Mouse (Mus musculus): Measurements from ENCODE around the gene Ugt1a5. TPM values are rescaled to one million over a fixed set of nuclear protein-coding genes. Genes with fewer than 3 reads are reported as not detected.
"Not testable (repeated sequence)": the region's sequence is repeated elsewhere in the genome, so short reads cannot be mapped to it uniquely, and the experiment has no call there.

The Ugt1a5 gene
- polyA plus RNA-seq, 1 experiment from 2014 or later = not detected

DNA sequence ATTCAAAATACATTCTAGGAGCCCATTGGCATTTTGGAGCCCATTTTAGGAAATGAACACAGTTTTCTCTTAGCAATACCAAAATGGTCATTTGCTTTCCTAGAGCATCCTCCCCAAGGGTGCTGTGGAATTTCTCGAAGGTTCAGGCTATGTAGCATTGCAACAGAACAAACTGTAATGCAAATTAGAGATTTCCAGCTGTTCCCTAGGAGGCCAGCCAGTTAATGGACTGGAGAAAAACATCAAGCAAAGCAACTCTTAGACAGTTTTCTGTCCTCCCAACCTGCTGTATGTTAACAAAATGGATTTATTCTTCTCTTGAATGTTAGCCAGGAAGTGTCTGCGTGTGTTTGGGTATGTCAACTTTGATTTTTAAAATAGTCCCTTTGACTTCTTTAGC, 29.2 kb upstream of the Ugt1a5 start:
- peaks cover 4% of the 10 kb centered on the region; the same call in 1 of the 2 replicates for H3K4me1 ChIP-seq (replicated peaks; ENCODE audit: control insufficient read depth, insufficient read depth, low read length)
- ATAC-seq (ENCODE audit: low read depth) = no peak
- H3K4me2 ChIP-seq (ENCODE audit: low read depth, low read length) = no peak overlapping the region
- no peaks in the 10 kb centered on the region for H3K27me3 ChIP-seq (ENCODE audit: control insufficient read depth, insufficient read depth, low read depth, low read length)
- no peak overlapping the region for H3K9ac ChIP-seq (ENCODE audit: low read length)
- WGBS = 65% methylated on average over 2 of the region's 2 CpGs
- H3K27ac ChIP-seq (ENCODE audit: low read length) = no peak overlapping the region
- no peaks in the 10 kb centered on the region for H3K9me3 ChIP-seq (ENCODE audit: control insufficient read depth, low read length)
- no peaks in the 10 kb centered on the region for H3K36me3 ChIP-seq (ENCODE audit: control insufficient read depth, insufficient read depth, low read length)
- H3K4me3 ChIP-seq (ENCODE audit: low read length) = no peak overlapping the region

DNA sequence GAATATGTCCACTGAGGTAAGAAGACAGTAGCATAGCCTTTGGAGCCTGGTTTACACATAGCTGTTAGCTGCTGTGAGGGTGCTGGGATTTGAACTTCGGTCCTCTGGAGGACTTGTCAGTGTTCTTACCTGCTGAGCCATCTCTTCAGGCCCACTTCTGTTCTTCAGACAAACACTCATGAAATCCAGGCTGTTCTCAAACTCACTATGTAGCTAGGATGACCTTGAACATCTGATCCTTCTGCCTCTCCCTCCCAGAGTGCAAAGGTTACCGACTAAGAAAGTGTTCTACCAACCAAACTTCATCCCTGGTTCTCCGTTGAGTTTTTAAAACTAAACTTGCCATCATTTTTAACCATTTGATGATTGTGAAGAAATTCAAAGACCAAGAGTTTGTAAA, 28.5 kb upstream of the Ugt1a5 start:
- Histone ChIP-seq H3K4me1 (replicated peaks; ENCODE audit: control insufficient read depth, insufficient read depth, low read length) (peaks cover 4% of the 10 kb centered on the region; the same call in 1 of the 2 replicates), H3K27ac (ENCODE audit: low read length) (no peak overlapping the region), H3K36me3 (ENCODE audit: control insufficient read depth, insufficient read depth, low read length) (no peaks in the 10 kb centered on the region), H3K9ac (ENCODE audit: low read length) (no peak overlapping the region), H3K4me2 (ENCODE audit: low read depth, low read length) (no peak overlapping the region), H3K27me3 (ENCODE audit: control insufficient read depth, insufficient read depth, low read depth, low read length) (no peaks in the 10 kb centered on the region), H3K4me3 (ENCODE audit: low read length) (no peak overlapping the region), H3K9me3 (ENCODE audit: control insufficient read depth, low read length) (no peaks in the 10 kb centered on the region)
- ATAC-seq (ENCODE audit: low read depth) = no peak
- WGBS = 74% methylated on average over 3 of the region's 3 CpGs

DNA sequence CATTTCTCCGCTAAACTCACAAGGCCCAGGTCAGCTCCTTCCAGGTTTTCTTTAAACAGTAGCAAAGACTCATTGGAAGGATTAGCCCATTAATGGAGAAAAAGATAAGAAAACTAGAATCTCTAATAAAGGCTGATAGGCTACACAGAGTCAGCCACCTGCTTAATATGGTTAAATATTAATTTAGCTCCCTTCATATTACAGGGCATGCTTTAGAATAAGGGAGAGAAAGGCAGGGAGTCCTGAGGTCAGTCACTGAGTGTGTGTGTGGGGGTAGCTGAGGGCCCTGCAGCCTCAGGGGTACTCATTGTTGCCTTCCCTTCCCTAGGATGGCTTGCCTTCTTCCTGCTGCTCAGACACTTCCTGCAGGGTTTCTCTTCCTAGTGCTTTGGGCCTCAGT, 27.7 kb upstream of the Ugt1a5 start:
- no peaks in the 10 kb centered on the region for H3K9me3 ChIP-seq (ENCODE audit: control insufficient read depth, low read length)
- H3K4me3 ChIP-seq (ENCODE audit: low read length) = no peak overlapping the region
- H3K36me3 ChIP-seq (ENCODE audit: control insufficient read depth, insufficient read depth, low read length) = no peaks in the 10 kb centered on the region
- 70% methylated on average over 1 of the region's 1 CpGs for WGBS
- ATAC-seq (ENCODE audit: low read depth) = no peak
- H3K4me2 ChIP-seq (ENCODE audit: low read depth, low read length) = no peak overlapping the region
- H3K4me1 ChIP-seq (replicated peaks; ENCODE audit: control insufficient read depth, insufficient read depth, low read length) = peaks cover 4% of the 10 kb centered on the region; the same call in 1 of the 2 replicates
- H3K9ac ChIP-seq (ENCODE audit: low read length) = no peak overlapping the region
- H3K27me3 ChIP-seq (ENCODE audit: control insufficient read depth, insufficient read depth, low read depth, low read length) = no peaks in the 10 kb centered on the region
- H3K27ac ChIP-seq (ENCODE audit: low read length) = no peak overlapping the region

DNA sequence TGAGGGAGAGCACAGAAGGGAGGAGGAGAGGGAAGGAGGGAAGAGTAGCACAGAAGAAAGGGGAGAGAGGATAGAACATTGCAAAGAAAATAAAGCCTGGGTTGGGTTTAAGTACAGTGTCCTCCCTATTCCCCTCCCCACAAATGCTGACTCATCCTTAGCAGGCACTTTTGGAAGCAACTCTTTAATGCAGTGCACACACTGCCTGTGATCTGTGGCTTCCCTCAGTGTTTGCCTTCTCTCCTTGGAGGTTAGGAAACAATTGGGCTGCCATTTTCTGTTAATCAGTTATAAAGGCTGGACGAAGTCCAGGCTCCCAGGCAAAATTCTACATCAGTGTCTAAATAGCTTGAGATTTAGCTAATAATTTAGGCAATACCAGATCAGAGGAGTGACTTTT, 25.3 kb upstream of the Ugt1a5 start:
- not testable (repeated sequence) for H3K27ac ChIP-seq (ENCODE audit: low read length); H3K36me3 ChIP-seq (ENCODE audit: control insufficient read depth, insufficient read depth, low read length); H3K9me3 ChIP-seq (ENCODE audit: control insufficient read depth, low read length); H3K9ac ChIP-seq (ENCODE audit: low read length); H3K4me2 ChIP-seq (ENCODE audit: low read depth, low read length); H3K4me1 ChIP-seq (replicated peaks; ENCODE audit: control insufficient read depth, insufficient read depth, low read length); H3K27me3 ChIP-seq (ENCODE audit: control insufficient read depth, insufficient read depth, low read depth, low read length); H3K4me3 ChIP-seq (ENCODE audit: low read length)
- ATAC-seq (ENCODE audit: low read depth) = peak; percentile 43; the same call in 1 of the 2 replicates
- WGBS = 33% methylated on average over 1 of the region's 1 CpGs

DNA sequence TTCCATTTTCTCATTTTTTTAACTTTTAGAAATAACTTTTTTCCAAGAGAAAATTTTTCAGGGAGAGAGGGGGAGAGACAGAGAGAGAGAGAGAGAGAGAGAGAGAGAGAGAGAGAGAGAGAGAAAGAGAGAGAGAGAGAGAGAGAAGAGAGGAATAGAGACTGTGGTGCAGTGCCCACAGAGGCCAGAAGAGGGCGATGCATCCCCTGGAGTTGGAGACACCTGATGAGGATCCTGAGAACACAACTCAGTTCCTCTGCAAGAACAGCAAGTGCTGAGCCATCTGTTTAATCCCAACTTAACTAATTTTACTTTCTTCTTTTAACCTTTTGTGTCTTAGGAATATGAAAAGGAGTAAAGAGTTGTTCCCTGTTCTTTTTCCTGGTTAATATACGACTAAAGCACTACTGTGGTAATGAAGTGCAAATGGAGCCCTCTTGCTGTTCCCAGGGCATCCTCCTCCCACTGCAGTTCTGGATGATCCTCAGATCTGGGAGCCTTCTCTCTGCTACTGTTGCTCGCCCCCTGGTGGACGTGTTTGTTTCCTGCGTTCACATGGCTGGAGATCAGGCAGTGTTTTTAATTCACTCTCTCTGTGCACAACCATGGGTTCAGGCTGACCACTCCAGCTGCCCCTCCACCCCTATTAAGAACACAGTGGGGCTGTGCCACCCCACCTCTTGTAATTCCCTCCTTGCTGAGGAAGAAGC, 21.7 kb upstream of the Ugt1a5 start:
- not testable (repeated sequence) for H3K4me2 ChIP-seq (ENCODE audit: low read depth, low read length); H3K4me1 ChIP-seq (replicated peaks; ENCODE audit: control insufficient read depth, insufficient read depth, low read length); H3K9ac ChIP-seq (ENCODE audit: low read length); H3K4me3 ChIP-seq (ENCODE audit: low read length); H3K27me3 ChIP-seq (ENCODE audit: control insufficient read depth, insufficient read depth, low read depth, low read length); H3K27ac ChIP-seq (ENCODE audit: low read length); H3K9me3 ChIP-seq (ENCODE audit: control insufficient read depth, low read length); H3K36me3 ChIP-seq (ENCODE audit: control insufficient read depth, insufficient read depth, low read length)
- ATAC-seq (ENCODE audit: low read depth) = peak; percentile 47; the same call in 1 of the 2 replicates
- under 1% methylated on average over 4 of the region's 5 CpGs for WGBS

DNA sequence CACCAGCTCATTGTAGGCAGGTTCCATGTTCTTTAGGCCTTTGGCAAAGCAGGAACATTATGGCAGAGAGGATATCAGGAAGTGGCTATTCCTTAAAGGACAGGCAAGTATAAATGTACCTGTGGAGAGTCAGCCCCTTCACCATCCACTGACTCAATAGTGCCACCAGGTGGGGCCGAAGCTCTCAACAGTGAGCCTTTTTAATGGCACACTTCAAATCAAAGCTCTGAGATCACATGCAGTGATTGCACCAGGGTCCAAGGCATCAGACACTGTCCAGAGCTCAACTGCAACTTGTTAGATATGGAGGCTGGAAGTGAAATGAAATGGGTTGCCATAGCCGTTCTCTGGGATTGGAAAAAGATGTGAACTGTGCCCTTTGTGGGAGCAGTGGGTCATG, 20.5 kb upstream of the Ugt1a5 start:
- H3K4me3 ChIP-seq (ENCODE audit: low read length); H3K4me1 ChIP-seq (replicated peaks; ENCODE audit: control insufficient read depth, insufficient read depth, low read length); ATAC-seq (ENCODE audit: low read depth); H3K27ac ChIP-seq (ENCODE audit: low read length); H3K4me2 ChIP-seq (ENCODE audit: low read depth, low read length); H3K9me3 ChIP-seq (ENCODE audit: control insufficient read depth, low read length); H3K27me3 ChIP-seq (ENCODE audit: control insufficient read depth, insufficient read depth, low read depth, low read length); H3K36me3 ChIP-seq (ENCODE audit: control insufficient read depth, insufficient read depth, low read length); H3K9ac ChIP-seq (ENCODE audit: low read length): not testable (repeated sequence)
- 58% methylated on average over 2 of the region's 2 CpGs for WGBS

DNA sequence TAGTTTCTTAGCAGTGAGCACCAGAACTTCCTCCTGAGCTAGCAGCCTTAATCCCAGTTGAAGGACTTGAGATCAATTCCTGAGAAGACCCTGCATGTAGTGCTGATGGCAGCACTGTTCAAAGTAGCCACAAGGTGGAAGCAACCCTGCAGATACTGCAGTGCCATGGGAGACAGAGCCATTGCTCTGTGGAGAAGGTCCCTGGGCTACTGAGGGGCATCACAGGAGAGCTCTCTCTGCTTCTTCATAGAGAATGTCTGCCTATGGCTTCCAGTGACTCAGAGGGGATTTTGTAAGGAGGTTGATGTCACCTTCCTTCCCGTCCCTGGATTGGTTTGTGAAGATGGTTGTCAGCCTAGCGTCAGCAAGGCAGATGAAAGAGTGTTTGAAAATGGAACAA, 15.7 kb upstream of the Ugt1a5 start:
- H3K4me1 ChIP-seq (replicated peaks; ENCODE audit: control insufficient read depth, insufficient read depth, low read length); H3K4me3 ChIP-seq (ENCODE audit: low read length); H3K9ac ChIP-seq (ENCODE audit: low read length); ATAC-seq (ENCODE audit: low read depth); H3K27me3 ChIP-seq (ENCODE audit: control insufficient read depth, insufficient read depth, low read depth, low read length); H3K9me3 ChIP-seq (ENCODE audit: control insufficient read depth, low read length); H3K4me2 ChIP-seq (ENCODE audit: low read depth, low read length); H3K27ac ChIP-seq (ENCODE audit: low read length); H3K36me3 ChIP-seq (ENCODE audit: control insufficient read depth, insufficient read depth, low read length): not testable (repeated sequence)
- WGBS = 62% methylated on average over 2 of the region's 2 CpGs

DNA sequence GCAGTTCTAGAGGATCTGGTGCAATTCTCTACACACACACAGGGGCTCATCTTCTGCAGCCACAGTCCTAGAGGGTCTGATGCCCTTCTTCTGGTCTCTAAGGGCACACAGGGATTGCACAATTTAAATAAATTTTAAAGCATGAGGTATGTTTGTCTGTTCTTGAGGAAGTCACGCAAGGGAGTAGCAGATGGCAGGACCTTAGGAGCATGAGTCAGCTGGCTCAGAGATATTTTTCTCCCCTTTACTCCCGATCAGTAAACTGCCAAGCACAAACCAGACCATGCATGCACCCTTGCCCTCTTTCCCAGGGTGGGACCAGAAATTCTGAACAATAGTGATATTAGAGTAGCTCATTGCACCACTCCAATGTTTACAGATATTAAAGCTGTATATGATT, 7.4 kb upstream of the Ugt1a5 start:
- H3K9me3 ChIP-seq (ENCODE audit: control insufficient read depth, low read length) = no peaks in the 10 kb centered on the region
- H3K27me3 ChIP-seq (ENCODE audit: control insufficient read depth, insufficient read depth, low read depth, low read length) = no peaks in the 10 kb centered on the region
- H3K9ac ChIP-seq (ENCODE audit: low read length) = no peak overlapping the region
- ATAC-seq (ENCODE audit: low read depth) = no peak
- no peak overlapping the region for H3K27ac ChIP-seq (ENCODE audit: low read length)
- H3K4me3 ChIP-seq (ENCODE audit: low read length) = no peak overlapping the region
- H3K36me3 ChIP-seq (ENCODE audit: control insufficient read depth, insufficient read depth, low read length) = no peaks in the 10 kb centered on the region
- 67% methylated on average over 2 of the region's 2 CpGs for WGBS
- no peak overlapping the region for H3K4me2 ChIP-seq (ENCODE audit: low read depth, low read length)
- H3K4me1 ChIP-seq (replicated peaks; ENCODE audit: control insufficient read depth, insufficient read depth, low read length) = no peaks in the 10 kb centered on the region

DNA sequence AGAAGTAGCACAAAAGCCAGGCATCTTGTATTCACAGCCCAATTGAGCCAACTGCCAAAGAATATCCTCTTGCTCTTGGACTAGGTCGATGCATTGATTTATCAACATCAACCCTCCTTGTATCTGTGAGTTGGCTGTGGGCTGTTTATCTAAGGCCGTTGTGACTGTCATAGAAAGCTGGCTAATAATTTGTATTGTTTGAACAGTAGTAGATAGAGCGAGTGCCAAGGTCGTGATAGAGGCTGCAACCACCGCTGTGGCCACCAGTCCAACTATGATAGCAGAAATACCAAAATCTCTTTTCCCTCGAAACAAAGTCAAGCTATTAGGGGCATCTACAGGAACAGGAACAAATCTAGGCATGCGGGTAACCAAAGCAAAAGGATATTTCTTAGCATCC, 6.4 kb downstream of the Ugt1a5 start:
- 82% methylated on average over 5 of the region's 7 CpGs for WGBS
- not testable (repeated sequence) for H3K4me1 ChIP-seq (replicated peaks; ENCODE audit: control insufficient read depth, insufficient read depth, low read length); H3K27me3 ChIP-seq (ENCODE audit: control insufficient read depth, insufficient read depth, low read depth, low read length); H3K4me3 ChIP-seq (ENCODE audit: low read length); H3K9me3 ChIP-seq (ENCODE audit: control insufficient read depth, low read length); H3K27ac ChIP-seq (ENCODE audit: low read length); H3K36me3 ChIP-seq (ENCODE audit: control insufficient read depth, insufficient read depth, low read length); H3K4me2 ChIP-seq (ENCODE audit: low read depth, low read length); H3K9ac ChIP-seq (ENCODE audit: low read length); ATAC-seq (ENCODE audit: low read depth)

DNA sequence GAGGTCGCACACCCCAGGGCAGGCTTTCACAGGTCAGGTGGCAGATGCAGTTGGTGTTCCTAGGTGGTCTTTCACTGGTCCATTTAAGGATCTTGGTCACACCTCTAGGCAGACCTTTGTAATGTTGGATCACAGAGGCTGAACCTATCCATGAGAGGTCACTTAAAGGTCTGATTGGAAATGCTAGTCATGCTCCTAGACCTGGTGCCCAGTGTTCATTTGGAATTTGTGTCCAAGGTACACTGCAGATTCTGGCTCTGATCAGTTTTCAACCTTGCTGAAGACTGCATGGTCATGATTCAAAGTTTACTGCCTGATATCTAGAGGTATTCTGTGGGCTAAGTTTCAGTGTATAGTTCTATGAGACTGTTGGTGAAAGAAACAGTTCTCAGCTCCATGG, 13.8 kb downstream of the Ugt1a5 start:
- no peaks in the 10 kb centered on the region for H3K27me3 ChIP-seq (ENCODE audit: control insufficient read depth, insufficient read depth, low read depth, low read length)
- H3K4me1 ChIP-seq (replicated peaks; ENCODE audit: control insufficient read depth, insufficient read depth, low read length) = no peaks in the 10 kb centered on the region
- H3K9ac ChIP-seq (ENCODE audit: low read length) = no peak overlapping the region
- WGBS = 83% methylated on average over 1 of the region's 1 CpGs
- H3K9me3 ChIP-seq (ENCODE audit: control insufficient read depth, low read length) = peaks cover 8% of the 10 kb centered on the region
- no peak for ATAC-seq (ENCODE audit: low read depth)
- no peak overlapping the region for H3K27ac ChIP-seq (ENCODE audit: low read length)
- H3K4me2 ChIP-seq (ENCODE audit: low read depth, low read length) = no peak overlapping the region
- H3K4me3 ChIP-seq (ENCODE audit: low read length) = no peak overlapping the region
- no peaks in the 10 kb centered on the region for H3K36me3 ChIP-seq (ENCODE audit: control insufficient read depth, insufficient read depth, low read length)
